In genomic region chr6:126755729-126756411, GRCm38 (mm10) we compare ENCODE assay signal across 13 mouse cellular contexts. TPM values are rescaled to one million over a fixed set of nuclear protein-coding genes. Genes with fewer than 3 reads are reported as not detected.
A peak's percentile ranks its signal among the peaks of the same experiment; 100 is the strongest.
DNase-seq lines count a peak whose midpoint lies in the region; ATAC-seq and TF ChIP-seq lines count a peak whose summit lies in the region.
"Had no signal": no experiment of that assay in that cellular context is flagged by ENCODE, and none has a peak within 500 bp of the region (broad histone marks: within the 10 kb centered on the region; RNA-seq: fewer than 3 reads in every experiment).

No protein-coding gene starts in this region.

- H3K9ac ChIP-seq in kidney, postnatal 0 days (ENCODE audit: low read depth, low read length): no peak overlapping the region
- H3K9ac ChIP-seq in ES-E14 (ENCODE audit: insufficient read depth, low read depth, low read length, poor library complexity, severe bottlenecking): 0 out of 2 replicates have a peak overlapping the region, but pooled peaks have one; percentile 35
- no peak overlapping the region for H3K9ac ChIP-seq in limb, embryonic 12.5 days (replicated peaks)

- no peak overlapping the region for H3K4me3 ChIP-seq in kidney, postnatal 0 days (replicated peaks; ENCODE audit: low read depth, low read length)
- H3K4me3 ChIP-seq in ES-E14 (ENCODE audit: insufficient read depth in 1 of 2, low read depth in 1 of 2, low read length in 2 of 2, poor library complexity in 1 of 2, severe bottlenecking in 1 of 2): peak overlapping the region in 1 of 2 experiments; percentile 19; a peak in 1 of 4 replicates
- H3K4me3 ChIP-seq in limb, embryonic 12.5 days (replicated peaks): no peak overlapping the region
- H3K4me3 ChIP-seq: gastrocnemius, adult 2 months had no signal

- H3K27ac ChIP-seq in kidney, postnatal 0 days: no peak overlapping the region
- no peak overlapping the region for H3K27ac ChIP-seq in ES-E14 (ENCODE audit: insufficient read depth, low read depth, low read length, poor library complexity, severe bottlenecking)
- H3K27ac ChIP-seq in limb, embryonic 12.5 days: peak overlapping the region; percentile 62; the same call in 1 of the 2 replicates
- H3K27ac ChIP-seq: gastrocnemius, adult 2 months; macrophage had no signal

- 0 out of 2 replicates have a peak overlapping the region, but pooled peaks have one; percentile 1 for H3K4me2 ChIP-seq in kidney, postnatal 0 days (ENCODE audit: low read length)
- peak overlapping the region; percentile 36 for H3K4me2 ChIP-seq in limb, embryonic 12.5 days

- DNase-seq in kidney, postnatal 0 days (ENCODE audit: low spot score): peak; percentile 71
- DNase-seq in kidney, postnatal 36 days: no peak
- DNase-seq in ES-E14 (ENCODE audit: low read depth, low spot score): no peak
- peak; percentile 85 for DNase-seq in embryo, embryonic 10.5 days (ENCODE audit: low spot score)
- no peak for DNase-seq in spleen, postnatal 10 days (ENCODE audit: low spot score in 2 of 2)
- no peak for DNase-seq in gastrocnemius, postnatal 25 days
- DNase-seq: adrenal gland, adult 8-10 months; gastrocnemius, adult 2 months; thymus, postnatal 36 days had no signal

- H3K27me3 ChIP-seq in kidney, postnatal 0 days (ENCODE audit: insufficient read depth, low read length): no peaks in the 10 kb centered on the region
- H3K27me3 ChIP-seq in limb, embryonic 12.5 days: no peaks in the 10 kb centered on the region

- 0 out of 2 replicates have a peak, but pooled peaks have one; percentile 63 for ATAC-seq in kidney, postnatal 0 days (replicated peaks; ENCODE audit: low FRiP score, low read depth)
- ATAC-seq in limb, embryonic 12.5 days (ENCODE audit: insufficient number of reproducible peaks, insufficient read depth, low FRiP score, low TSS enrichment, low read depth): peak; percentile 41; the same call in 1 of the 2 replicates
- no peak for ATAC-seq in erythroid progenitor cell, adult 5-6 weeks (replicated peaks; ENCODE audit: low FRiP score, poor library complexity, severe bottlenecking)

- no peaks in the 10 kb centered on the region for H3K36me3 ChIP-seq in kidney, postnatal 0 days (ENCODE audit: insufficient read depth, low read length)
- H3K36me3 ChIP-seq in ES-E14 (ENCODE audit: control insufficient read depth, insufficient read depth, low read length, poor library complexity, severe bottlenecking): no peaks in the 10 kb centered on the region
- H3K36me3 ChIP-seq in limb, embryonic 12.5 days: no peaks in the 10 kb centered on the region

- 0 out of 2 replicates have a peak, but pooled peaks cover 4% of the 10 kb centered on the region for H3K4me1 ChIP-seq in kidney, postnatal 0 days (replicated peaks; ENCODE audit: insufficient read depth, low read length)
- H3K4me1 ChIP-seq in ES-E14 (ENCODE audit: control insufficient read depth in 2 of 2, insufficient read depth in 2 of 2, low read length in 2 of 2, poor library complexity in 1 of 2): no peaks in the 10 kb centered on the region
- H3K4me1 ChIP-seq in limb, embryonic 12.5 days (replicated peaks): peaks cover 32% of the 10 kb centered on the region

- WGBS in kidney, postnatal 0 days: 11% methylated on average over 8 of the region's 8 CpGs
- WGBS in limb, embryonic 12.5 days: 8% methylated on average over 8 of the region's 8 CpGs

- in situ Hi-C loops in ES-E14 (cut with MboI; ENCODE audit: low sequenced_read_pairs in 2 of 2, unreplicated experiment in 2 of 2): no loop called here

- TF ChIP-seq CTCF in kidney, postnatal 0 days (IDR thresholded peaks at IDR 0.05; ENCODE audit: low read depth): no peak

- H3K9me3 ChIP-seq in kidney, postnatal 0 days (replicated peaks; ENCODE audit: low read length): no peaks in the 10 kb centered on the region
- H3K9me3 ChIP-seq in ES-E14 (ENCODE audit: control insufficient read depth, insufficient read depth, low read depth, low read length): no peaks in the 10 kb centered on the region
- H3K9me3 ChIP-seq in limb, embryonic 12.5 days: no peaks in the 10 kb centered on the region

TF ChIP-seq in ES-E14, 5 proteins besides CTCF, POLR2A, EP300 and RAD21:
- TF ChIP-seq CHD2 (IDR thresholded peaks at IDR 0.05; ENCODE audit: low read depth, low read length) (no peak), ZNF384 (IDR thresholded peaks at IDR 0.05; ENCODE audit: low read depth, low read length) (no peak), MAFK (IDR thresholded peaks at IDR 0.05; ENCODE audit: insufficient read depth, low read depth, low read length) (no peak)

RNA-seq across cellular contexts. Expression of gene Kcna6, which starts 15.4 kb away (rescaled TPM):
- 1.4 and 2.1 TPM in 2 replicates for polyA plus RNA-seq in kidney, postnatal 0 days (2015; fragmentation: Nextera tagmentation; extraction: Ambion mirVana)
- 0.42 and 0.67 TPM in 2 replicates for total RNA-seq in ES-E14 (2012; rRNA removed)
- 8.7 and 9.8 TPM in 2 replicates for polyA plus RNA-seq in limb, embryonic 12.5 days (2016; fragmentation: Nextera tagmentation; extraction: Ambion mirVana)
- under 1 TPM; 0.49 to 0.86 TPM for total RNA-seq in gastrocnemius, postnatal 25 days (2021)
- total RNA-seq in erythroid progenitor cell, adult 5-6 weeks (2015; ENCODE audit: low replicate concordance): not detected in 2 replicates
- total RNA-seq in erythroid progenitor cell, adult 5-6 weeks (2017; ENCODE audit: low replicate concordance): not detected in 2 replicates
- total RNA-seq: MEL had no signal
- polyA plus RNA-seq: macrophage had no signal

Comparison
In these comparisons a context has a peak if more than half of its experiments do, and no peak if none do; other contexts are left out.
1. DNase-seq: peak in kidney, postnatal 0 days (single experiment) and embryo, embryonic 10.5 days (single experiment); none in kidney, postnatal 36 days (0 of 2), ES-E14 (single experiment), spleen, postnatal 10 days (0 of 2) and gastrocnemius, postnatal 25 days (single experiment).